Mouse (Mus musculus): ENCODE measurements around the gene Pkd2.
"Not testable (repeated sequence)": the region's sequence is repeated elsewhere in the genome, so short reads cannot be mapped to it uniquely, and the experiment has no call there.

Pkd2 gene

GRCm38 (mm10) chr5:104458832-104459705, at the start of gene Pkd2:
Pkd2 (plus strand) TSS chr5:104459450.
- DNase-seq = peak; percentile 89 to 93

DNA sequence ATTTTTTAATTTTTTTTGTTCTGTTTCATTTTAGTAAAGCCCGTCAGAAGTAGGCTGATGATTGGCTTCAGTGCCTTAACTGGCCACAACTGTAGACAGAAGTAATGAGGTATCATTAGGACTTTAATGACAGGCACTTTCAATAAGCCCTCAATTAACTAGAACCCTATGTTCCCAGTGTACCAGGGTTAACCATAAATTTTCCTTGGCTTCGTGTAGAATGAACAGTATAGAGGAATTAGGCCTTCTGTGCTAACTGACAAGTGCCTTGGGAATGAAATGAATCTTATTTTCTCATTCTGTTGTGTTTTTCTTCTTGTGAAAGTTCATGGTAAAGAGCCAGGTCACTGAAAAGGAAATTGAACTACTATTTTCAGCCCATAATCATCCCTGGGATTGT, 43.3 kb upstream of the Pkd2 start:
- DNase-seq = no peak

DNA sequence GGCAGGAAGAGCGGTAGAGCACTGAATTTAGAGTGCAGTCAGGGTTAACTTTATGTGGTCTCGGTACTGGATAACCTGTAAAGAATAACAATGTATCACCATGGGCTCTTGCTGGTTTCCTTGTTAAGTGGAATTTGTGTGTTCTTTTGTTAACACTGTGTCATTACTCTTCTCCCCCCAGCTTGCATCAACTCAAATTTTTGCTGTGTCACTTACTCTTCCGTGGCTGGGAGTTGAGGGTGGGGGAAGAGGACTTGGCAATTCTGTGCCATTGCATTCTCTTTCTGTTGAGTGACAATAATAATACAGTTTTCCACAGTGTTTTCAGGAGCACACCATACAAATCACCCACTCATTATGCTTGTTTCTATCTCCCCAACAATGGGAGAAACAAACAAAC, 42.2 kb upstream of the Pkd2 start:
- no peak for DNase-seq

- peak; percentile 68 to 88 for DNase-seq
Measured at GRCm38 (mm10) chr5:104417721-104418120, 41.5 kb upstream of the Pkd2 start.

DNA sequence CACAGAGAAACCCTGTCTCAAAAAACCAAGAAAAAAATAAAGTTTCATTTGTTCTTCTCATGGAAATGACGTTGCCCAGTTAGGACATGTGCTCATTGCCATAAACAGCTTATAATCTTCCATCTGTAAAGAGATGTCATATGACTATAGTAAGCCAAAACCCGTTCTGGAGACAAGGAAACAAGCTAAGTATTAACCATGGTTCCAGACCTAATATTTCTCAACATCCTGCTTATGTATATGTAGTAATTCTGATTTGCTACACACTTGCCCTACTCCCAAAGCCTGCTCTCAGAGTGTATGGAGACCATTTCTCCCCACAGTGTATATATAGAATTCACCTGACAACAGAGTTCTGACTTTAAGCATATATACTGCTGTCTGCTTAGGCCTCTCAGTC, 37.2 kb upstream of the Pkd2 start:
- DNase-seq = no peak

DNA sequence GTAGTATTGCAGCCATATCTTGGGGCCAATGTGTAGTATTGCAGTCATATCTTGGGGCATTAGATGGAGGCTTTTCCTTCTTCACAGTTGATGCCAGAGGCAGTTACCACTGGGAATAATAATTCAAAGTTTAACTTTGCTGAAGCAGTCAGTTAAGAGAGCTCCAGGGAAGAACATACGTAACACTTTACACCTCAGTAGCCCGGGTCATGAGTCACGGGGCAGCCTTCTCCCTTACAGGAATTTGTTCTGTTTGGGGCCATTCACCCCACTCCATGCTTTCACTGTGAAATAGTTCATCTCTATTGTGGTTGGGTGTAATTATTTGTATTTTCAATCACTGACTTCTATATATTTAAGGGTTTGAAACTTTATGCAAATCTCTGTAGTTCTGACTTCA, 35.4 kb upstream of the Pkd2 start:
- peak; percentile 71 to 73 for DNase-seq

- DNase-seq = no peak
Measured at GRCm38 (mm10) chr5:104425949-104426348, 33.3 kb upstream of the Pkd2 start.

DNA sequence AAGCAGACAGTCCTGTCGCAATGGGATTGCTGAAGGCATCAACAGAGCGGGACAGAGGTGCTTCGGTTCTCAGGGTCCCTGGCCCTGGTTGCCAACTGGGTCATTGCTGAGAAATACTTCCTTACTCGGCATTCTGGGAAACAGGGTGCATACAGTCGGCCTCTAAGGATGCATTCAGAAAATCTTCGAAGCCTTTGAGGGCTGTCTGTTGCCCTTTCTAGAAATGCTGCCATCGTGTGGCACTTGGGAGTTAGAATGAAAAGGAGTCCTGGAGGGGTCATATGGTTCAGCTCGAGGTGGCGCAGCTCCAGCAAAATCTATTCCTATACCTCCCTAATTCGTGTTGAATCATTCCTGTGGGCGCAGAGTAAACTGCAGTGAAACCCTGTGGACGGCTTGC, 26.4 kb upstream of the Pkd2 start:
- peak; percentile 74 to 83 for DNase-seq

DNA sequence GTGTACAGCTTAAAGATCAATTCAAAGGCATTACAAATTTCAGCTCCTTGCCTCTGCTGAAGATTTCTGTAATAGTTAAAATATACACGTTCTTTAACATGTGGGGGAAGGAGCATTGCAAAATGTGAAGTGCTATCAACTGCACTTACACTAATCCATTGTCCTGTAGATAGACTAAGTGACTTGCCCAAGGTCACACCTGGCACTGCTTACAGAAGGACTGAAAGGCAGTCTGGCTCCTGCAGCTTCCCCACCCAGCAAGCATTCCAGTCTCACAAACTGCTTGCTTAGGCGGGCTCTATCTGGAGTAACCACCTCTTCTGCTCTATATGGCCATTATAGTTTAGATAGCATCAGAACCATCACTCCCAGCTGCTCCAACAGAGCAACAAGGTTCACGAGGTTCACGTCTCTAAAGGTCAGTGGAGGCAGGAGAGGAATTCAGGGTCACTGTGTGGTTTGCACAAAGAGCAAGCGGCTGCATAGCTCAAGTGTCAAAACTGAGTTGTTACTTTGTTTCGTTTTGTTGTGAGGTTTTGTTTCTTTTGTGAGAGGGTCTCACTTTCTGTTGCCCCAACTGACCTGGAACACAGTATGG, 25.2 kb upstream of the Pkd2 start:
- peak; percentile 16 to 35 for DNase-seq

DNA sequence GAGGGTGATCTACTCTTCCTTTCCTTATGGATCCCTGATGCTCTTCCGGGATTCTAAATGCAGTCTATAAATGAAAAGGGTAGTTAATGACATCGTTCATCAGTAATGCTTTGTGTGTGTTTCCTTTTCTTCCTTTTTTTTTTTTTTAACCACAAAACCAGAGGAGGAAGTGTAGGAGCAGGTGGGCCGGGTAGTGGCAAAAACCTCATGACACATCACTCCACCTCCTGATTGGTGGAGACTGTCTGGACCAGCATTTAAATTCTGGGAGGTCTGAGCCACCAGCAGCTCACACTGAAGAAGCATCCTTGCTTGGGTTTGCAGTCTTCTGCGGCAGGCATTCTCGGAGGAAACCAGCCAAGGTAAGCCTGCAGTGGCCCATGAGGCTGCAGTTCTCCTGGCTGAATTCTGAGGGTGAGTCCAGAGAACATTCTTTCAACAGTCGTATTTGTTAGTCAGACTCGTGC, 24.4 kb upstream of the Pkd2 start, which contains the start of gene Spp1:
Gene Spp1, plus strand, starts transcription at position 284 of the 467 bp plus-strand sequence.
- peak; percentile 61 to 74 for DNase-seq

DNA sequence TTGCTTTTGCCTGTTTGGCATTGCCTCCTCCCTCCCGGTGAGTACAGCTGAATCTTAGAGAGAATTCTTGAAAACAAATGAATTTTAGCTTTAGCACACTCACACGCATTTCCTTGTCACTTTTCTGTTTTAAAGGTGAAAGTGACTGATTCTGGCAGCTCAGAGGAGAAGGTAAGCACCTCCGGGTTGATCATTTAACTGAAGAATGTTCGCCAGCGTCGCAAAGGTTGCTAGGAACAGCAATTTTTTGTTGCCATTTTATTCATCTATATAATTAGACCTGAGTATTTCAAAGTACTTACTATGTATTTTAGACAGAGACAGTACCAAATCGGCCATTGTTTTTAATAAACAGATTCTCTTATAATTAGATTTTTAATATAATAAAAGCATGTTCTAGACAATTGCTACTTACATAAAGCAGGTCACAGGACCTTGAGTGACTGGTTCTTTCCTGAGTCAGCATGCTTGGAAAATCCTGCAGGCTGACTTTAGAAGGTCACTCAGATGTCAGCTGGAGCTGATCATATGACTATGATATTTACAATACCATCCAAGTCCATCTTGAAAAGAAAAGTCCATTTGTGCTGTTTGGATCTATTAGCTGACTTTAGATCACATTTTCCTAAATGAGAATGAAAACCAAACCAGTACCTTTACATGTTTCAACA, 22.7 kb upstream of the Pkd2 start:
- peak; percentile 62 to 76 for DNase-seq

- no peak for DNase-seq
Measured at GRCm38 (mm10) chr5:104442396-104442795, 16.9 kb upstream of the Pkd2 start.

GRCm38 (mm10) chr5:104442850-104443249, 16.4 kb upstream of the Pkd2 start:
- DNase-seq = no peak

GRCm38 (mm10) chr5:104446156-104446555, 13.1 kb upstream of the Pkd2 start:
- DNase-seq = peak; percentile 84 to 88

DNA sequence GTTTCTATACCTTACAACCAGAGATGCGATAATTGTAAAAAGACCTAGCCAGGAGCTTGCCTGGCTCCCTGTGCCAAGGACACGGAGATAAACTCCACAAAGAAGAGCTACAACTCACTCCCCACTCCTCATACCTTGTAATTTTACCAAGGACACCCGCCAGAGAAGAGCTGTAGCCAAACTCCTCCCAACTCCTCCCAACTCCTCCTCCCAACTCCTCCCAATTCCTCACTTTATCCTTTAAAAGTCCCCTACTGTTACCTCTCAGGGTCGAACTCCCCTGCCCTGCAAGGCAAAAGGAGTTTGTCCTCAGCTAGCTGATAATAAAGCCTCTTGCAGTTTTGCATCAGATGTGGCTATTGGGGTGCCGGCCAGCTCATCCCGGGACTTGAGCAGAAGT, 10.9 kb upstream of the Pkd2 start:
- DNase-seq = not testable (repeated sequence)

- DNase-seq = no peak
Measured at GRCm38 (mm10) chr5:104449491-104449890, 9.8 kb upstream of the Pkd2 start.

GRCm38 (mm10) chr5:104453075-104453474, 6.2 kb upstream of the Pkd2 start:
- no peak for DNase-seq

- DNase-seq = no peak
Measured at GRCm38 (mm10) chr5:104454564-104454963, 4.7 kb upstream of the Pkd2 start.

DNA sequence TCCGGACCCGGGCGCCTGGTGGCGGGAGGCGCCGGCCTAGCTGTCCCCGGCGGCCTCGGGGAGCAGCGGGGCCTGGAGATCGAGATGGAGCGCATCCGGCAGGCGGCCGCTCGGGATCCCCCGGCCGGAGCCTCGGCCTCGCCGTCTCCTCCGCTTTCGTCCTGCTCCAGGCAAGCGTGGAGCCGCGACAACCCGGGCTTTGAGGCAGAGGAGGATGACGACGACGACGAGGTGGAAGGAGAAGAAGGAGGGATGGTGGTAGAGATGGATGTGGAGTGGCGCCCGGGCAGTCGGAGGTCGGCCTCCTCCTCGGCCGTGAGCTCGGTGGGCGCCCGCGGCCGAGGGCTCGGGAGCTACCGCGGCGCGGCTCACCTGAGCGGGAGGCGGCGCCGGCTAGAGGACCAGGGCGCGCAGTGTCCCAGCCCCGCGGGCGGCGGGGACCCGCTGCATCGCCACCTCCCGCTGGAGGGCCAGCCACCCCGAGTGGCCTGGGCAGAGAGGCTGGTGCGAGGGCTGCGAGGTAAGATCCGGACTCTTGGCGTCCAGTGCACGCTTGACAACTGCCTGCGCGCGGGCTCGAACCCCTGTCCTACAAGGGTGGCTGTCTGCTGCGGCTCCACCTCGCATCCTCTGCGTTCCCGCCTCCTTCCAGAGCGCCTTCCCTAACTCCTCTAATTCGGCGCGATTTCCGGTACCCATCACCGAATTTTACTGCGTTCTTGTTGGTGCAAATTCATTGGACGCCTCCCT, 631 bp downstream of the Pkd2 start:
- peak; percentile 75 to 80 for DNase-seq

- DNase-seq = peak in 1 of 2 experiments; percentile 42
Measured at GRCm38 (mm10) chr5:104460456-104460838, 1.2 kb downstream of the Pkd2 start.

- peak; percentile 52 to 56 for DNase-seq
Measured at GRCm38 (mm10) chr5:104460856-104461255, 1.6 kb downstream of the Pkd2 start.

DNA sequence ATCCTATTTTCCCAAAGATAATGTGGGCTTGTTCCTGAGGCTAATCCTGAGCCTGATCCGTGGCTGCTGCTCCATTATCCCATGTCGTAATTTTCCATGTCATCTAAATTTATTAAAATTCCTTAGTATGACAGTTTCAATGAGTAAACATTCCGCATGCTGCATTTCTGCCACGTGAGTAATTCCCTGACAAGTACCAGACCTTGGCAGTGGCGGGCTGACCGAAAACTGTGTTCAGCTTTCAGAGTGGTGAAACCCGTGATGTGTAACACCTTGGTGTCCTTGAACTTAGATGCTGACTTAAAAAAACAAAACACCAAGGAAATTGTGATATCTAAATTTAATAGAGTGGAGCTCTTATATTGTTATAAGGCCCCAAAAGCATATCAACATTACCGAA, 6.0 kb downstream of the Pkd2 start:
- DNase-seq = peak; percentile 31 to 47

GRCm38 (mm10) chr5:104465731-104466130, 6.5 kb downstream of the Pkd2 start:
- peak; percentile 84 to 90 for DNase-seq

Data from kidney, postnatal 36 days (tissue).